Mouse (Mus musculus) heart, adult 2 months (tissue): Measurements from ENCODE around the gene Haao.

Experiments used
- CTCF ChIP-seq: fragments of 200-600 bp; IDR thresholded peaks from 2 replicates; pipeline ENCODE4 v1.8.1; 2022; ENCODE audit warnings: antibody characterized with exemption, mild to moderate bottlenecking, moderate library complexity
- EP300 ChIP-seq: fragments of 200-500 bp; IDR thresholded peaks from 2 replicates; pipeline ENCODE4 v1.6.1; 2011; ENCODE audit warnings: low read depth, low read length, control low read depth; ENCODE audit not compliant: insufficient read depth
- POLR2A ChIP-seq: fragments of 200-500 bp; IDR thresholded peaks from 2 replicates; pipeline ENCODE4 v1.6.1; 2011; ENCODE audit warnings: mild to moderate bottlenecking, low read depth, low read length, control low read depth; ENCODE audit not compliant: insufficient read depth

GRCm38 (mm10) chr17:83849081-83849675, 1.4 kb upstream of the Haao start:
- TF ChIP-seq CTCF: no peak
- no peak for TF ChIP-seq POLR2A
- TF ChIP-seq EP300: no peak
